Mouse (Mus musculus) liver, embryonic 11.5 days (tissue): ENCODE measurements around the gene Zfp831. TPM values are rescaled to one million over a fixed set of nuclear protein-coding genes. Genes with fewer than 3 reads are reported as not detected.
A peak's percentile ranks its signal among the peaks of the same experiment; 100 is the strongest.

ENCODE experiments used
- ATAC-seq: fragments of 200-750 bp; cut with Nextera tagmentation; replicated peaks from 2 replicates; pipeline ENCODE4 v1.8.0; 2017; ENCODE audit warnings: moderate number of reproducible peaks, mild to moderate bottlenecking, moderate TSS enrichment, moderate library complexity; ENCODE audit not compliant: low FRiP score
- DNase-seq: peaks from one replicate; pipeline ENCODE4 v3.0.0-alpha.2; 2017; ENCODE audit warnings: low spot score
- H3K27ac ChIP-seq: fragments of 300-500 bp; sonication (generic); 2 replicates; pipeline ENCODE4 v1.5.1; 2014; ENCODE audit warnings: mild to moderate bottlenecking, low read depth, low read length, control low read depth
- H3K27me3 ChIP-seq: fragments of 300-500 bp; sonication (generic); replicated peaks from 2 replicates; pipeline ENCODE4 v1.6.1; 2014; ENCODE audit warnings: low read length, mixed read lengths; ENCODE audit not compliant: control insufficient read depth, insufficient read depth
- H3K36me3 ChIP-seq: fragments of 300-500 bp; sonication (generic); 2 replicates; pipeline ENCODE4 v1.6.1; 2014; ENCODE audit warnings: mild to moderate bottlenecking, low read length, moderate library complexity, mixed read lengths; ENCODE audit not compliant: control insufficient read depth, insufficient read depth
- H3K4me1 ChIP-seq: fragments of 300-500 bp; sonication (generic); replicated peaks from 2 replicates; pipeline ENCODE4 v1.6.1; 2014; ENCODE audit warnings: low read length, mixed read lengths; ENCODE audit not compliant: control insufficient read depth, insufficient read depth
- H3K4me2 ChIP-seq: fragments of 300-500 bp; sonication (generic); 2 replicates; pipeline ENCODE4 v1.6.1; 2014; ENCODE audit warnings: mild to moderate bottlenecking, control low read depth, moderate library complexity
- H3K4me3 ChIP-seq: fragments of 300-500 bp; sonication (generic); 2 replicates; pipeline ENCODE4 v1.5.1; 2014; ENCODE audit warnings: low read depth, low read length, control low read depth
- H3K9ac ChIP-seq: fragments of 300-500 bp; sonication (generic); 2 replicates; pipeline ENCODE4 v1.6.1; 2014; ENCODE audit warnings: low read depth, low read length, control low read depth
- H3K9me3 ChIP-seq: fragments of 300-500 bp; sonication (generic); 2 replicates; pipeline ENCODE4 v1.6.1; 2016; ENCODE audit warnings: low read length, inconsistent platforms, mixed read lengths; ENCODE audit not compliant: control insufficient read depth
- WGBS: fragments of 180-500 bp; shearing (Covaris S2); extraction: QIAGEN DNeasy Blood & Tissue Kit; methylation state at CpG from one replicate; pipeline ENCODE4 v1.1.7; 2014; 5-methylcytosine and 5-hydroxymethylcytosine counted together
- polyA plus RNA-seq: library from polyadenylated mRNA; unstranded; fragments of >200 nt; fragmentation: Nextera tagmentation; extraction: Ambion mirVana; gene quantifications from 2 replicates; pipeline ENCODE4 v1.2.1, GENCODE M21; 2014

The Zfp831 gene
- polyA plus RNA-seq, 1 experiment from 2014 or later: not detected

GRCm38 (mm10) chr2:174621881-174622280, 21.5 kb upstream of the Zfp831 start:
- Histone ChIP-seq H3K4me2 (no peak overlapping the region), H3K4me3 (no peak overlapping the region), H3K27me3 (0 out of 2 replicates have a peak, but pooled peaks cover 3% of the 10 kb centered on the region), H3K9ac (no peak overlapping the region), H3K36me3 (no peaks in the 10 kb centered on the region), H3K4me1 (no peaks in the 10 kb centered on the region), H3K27ac (no peak overlapping the region), H3K9me3 (no peaks in the 10 kb centered on the region)
- DNase-seq (no peak), ATAC-seq (peak; percentile 86)
- 52% methylated on average over 7 of the region's 7 CpGs for WGBS

- Histone ChIP-seq H3K27me3 (0 out of 2 replicates have a peak, but pooled peaks cover 2% of the 10 kb centered on the region), H3K4me1 (no peaks in the 10 kb centered on the region), H3K9ac (no peak overlapping the region), H3K27ac (no peak overlapping the region), H3K9me3 (no peaks in the 10 kb centered on the region), H3K4me2 (no peak overlapping the region), H3K4me3 (no peak overlapping the region), H3K36me3 (no peaks in the 10 kb centered on the region)
- 59% methylated on average over 7 of the region's 7 CpGs for WGBS
- ATAC-seq (peak; percentile 40; the same call in 1 of the 2 replicates), DNase-seq (no peak)
Measured at GRCm38 (mm10) chr2:174624430-174624829, 18.9 kb upstream of the Zfp831 start.

DNA sequence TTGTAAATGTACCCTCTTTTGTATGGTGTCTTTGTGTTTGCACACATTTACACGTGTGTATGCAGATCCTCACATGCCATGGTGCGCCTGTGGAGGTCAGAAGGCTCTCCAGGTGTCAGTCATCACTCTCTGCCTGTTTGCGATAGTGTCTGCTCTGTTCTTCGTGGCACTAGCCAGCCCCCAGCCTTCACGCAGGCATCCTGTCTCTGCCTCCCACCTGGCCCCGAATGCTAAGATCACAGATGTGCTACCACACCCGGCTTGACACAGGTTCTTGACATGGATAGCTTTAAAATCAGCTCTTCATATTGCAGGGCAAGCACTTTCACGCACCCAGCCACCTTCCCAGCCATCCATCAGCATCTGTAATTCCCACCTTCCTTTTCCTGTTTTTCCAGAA, 16.3 kb upstream of the Zfp831 start:
- no peak for DNase-seq

DNA sequence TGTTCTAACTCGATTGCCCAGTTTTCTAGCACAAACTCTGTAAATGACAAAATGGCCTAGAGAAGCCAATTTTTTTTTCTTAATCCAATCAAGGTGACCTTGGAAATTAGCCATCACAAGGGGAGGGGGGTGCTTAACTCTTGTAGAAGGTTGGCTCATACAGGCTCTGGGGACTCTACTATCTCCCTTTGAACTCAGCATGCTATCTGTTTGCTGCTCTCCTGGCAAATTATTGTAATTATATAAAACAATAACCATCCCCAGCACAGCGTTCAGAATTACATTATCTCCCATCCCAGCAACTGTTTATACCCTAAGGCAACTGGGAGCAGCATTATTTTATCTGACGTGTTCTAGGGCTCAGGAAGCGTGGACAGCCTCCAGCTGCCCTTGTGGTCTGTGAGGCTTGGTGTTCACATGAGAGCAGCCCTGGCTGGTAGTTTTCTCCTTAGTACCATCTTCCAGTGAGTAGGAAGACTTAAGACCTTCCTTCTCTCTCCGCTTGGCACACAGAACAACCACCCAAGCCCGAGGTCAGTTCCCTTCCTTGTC, 14.0 kb upstream of the Zfp831 start:
- Histone ChIP-seq H3K9me3 (no peaks in the 10 kb centered on the region), H3K4me3 (no peak overlapping the region), H3K4me1 (no peaks in the 10 kb centered on the region), H3K36me3 (no peaks in the 10 kb centered on the region), H3K4me2 (no peak overlapping the region), H3K9ac (no peak overlapping the region), H3K27me3 (no peaks in the 10 kb centered on the region), H3K27ac (no peak overlapping the region)
- ATAC-seq: no peak
- WGBS: 65% methylated on average over 6 of the region's 6 CpGs
- no peak for DNase-seq

More for the DNA sequence above, 16.3 kb upstream of the Zfp831 start:
- Histone ChIP-seq H3K4me3 (no peak overlapping the region), H3K36me3 (no peaks in the 10 kb centered on the region), H3K27ac (no peak overlapping the region), H3K9me3 (no peaks in the 10 kb centered on the region), H3K4me1 (no peaks in the 10 kb centered on the region), H3K27me3 (no peaks in the 10 kb centered on the region), H3K4me2 (no peak overlapping the region), H3K9ac (no peak overlapping the region)
- ATAC-seq: no peak
- 74% methylated on average over 8 of the region's 8 CpGs for WGBS

DNA sequence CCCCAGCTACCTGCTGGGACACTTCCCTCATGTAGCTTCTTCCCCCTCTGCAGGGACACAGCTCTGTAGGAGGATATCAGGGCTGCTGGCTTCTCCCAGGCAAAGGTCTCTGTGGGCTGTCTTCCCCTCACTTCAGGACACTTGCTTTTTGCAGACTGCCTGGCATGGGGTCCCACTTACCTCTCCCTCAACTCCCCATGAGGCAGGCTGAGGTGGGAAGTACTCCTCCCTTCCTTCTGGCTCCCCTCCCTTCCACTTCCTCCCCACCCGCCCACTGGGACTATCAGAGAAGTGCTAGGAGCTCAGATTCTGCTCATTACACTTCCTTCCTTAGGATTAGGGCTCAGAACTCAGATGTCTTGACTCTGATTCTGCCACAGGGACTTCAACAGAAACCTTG, 6.6 kb upstream of the Zfp831 start:
- Histone ChIP-seq H3K9ac (no peak overlapping the region), H3K27ac (no peak overlapping the region), H3K36me3 (no peaks in the 10 kb centered on the region), H3K4me3 (no peak overlapping the region), H3K4me1 (no peaks in the 10 kb centered on the region), H3K9me3 (no peaks in the 10 kb centered on the region), H3K27me3 (no peaks in the 10 kb centered on the region), H3K4me2 (no peak overlapping the region)
- WGBS: 0% methylated on average over 1 of the region's 1 CpGs
- DNase-seq: no peak
- no peak for ATAC-seq

GRCm38 (mm10) chr2:174644975-174645374, 1.6 kb downstream of the Zfp831 start:
- no peaks in the 10 kb centered on the region for H3K9me3 ChIP-seq
- no peaks in the 10 kb centered on the region for H3K4me1 ChIP-seq
- DNase-seq: no peak
- H3K27ac ChIP-seq: no peak overlapping the region
- H3K36me3 ChIP-seq: no peaks in the 10 kb centered on the region
- H3K9ac ChIP-seq: no peak overlapping the region
- H3K4me2 ChIP-seq: no peak overlapping the region
- WGBS: 86% methylated on average over 10 of the region's 10 CpGs
- no peak overlapping the region for H3K4me3 ChIP-seq
- no peak for ATAC-seq
- no peaks in the 10 kb centered on the region for H3K27me3 ChIP-seq

- H3K36me3 ChIP-seq: no peaks in the 10 kb centered on the region
- ATAC-seq (no peak), DNase-seq (no peak)
- no peaks in the 10 kb centered on the region for H3K9me3 ChIP-seq
- no peaks in the 10 kb centered on the region for H3K4me1 ChIP-seq
- H3K4me2 ChIP-seq: no peak overlapping the region
- WGBS: 62% methylated on average over 4 of the region's 4 CpGs
- no peak overlapping the region for H3K27ac ChIP-seq
- H3K9ac ChIP-seq: no peak overlapping the region
- no peak overlapping the region for H3K4me3 ChIP-seq
- H3K27me3 ChIP-seq: no peaks in the 10 kb centered on the region
Measured at GRCm38 (mm10) chr2:174652864-174653263, 9.5 kb downstream of the Zfp831 start.

- no peaks in the 10 kb centered on the region for H3K4me1 ChIP-seq
- ATAC-seq: no peak
- H3K36me3 ChIP-seq: no peaks in the 10 kb centered on the region
- no peaks in the 10 kb centered on the region for H3K9me3 ChIP-seq
- no peak overlapping the region for H3K27ac ChIP-seq
- no peak overlapping the region for H3K4me2 ChIP-seq
- H3K4me3 ChIP-seq: no peak overlapping the region
- 75% methylated on average over 5 of the region's 5 CpGs for WGBS
- no peaks in the 10 kb centered on the region for H3K27me3 ChIP-seq
- no peak for DNase-seq
- H3K9ac ChIP-seq: no peak overlapping the region
Measured at GRCm38 (mm10) chr2:174655341-174655740, 12.0 kb downstream of the Zfp831 start.

DNA sequence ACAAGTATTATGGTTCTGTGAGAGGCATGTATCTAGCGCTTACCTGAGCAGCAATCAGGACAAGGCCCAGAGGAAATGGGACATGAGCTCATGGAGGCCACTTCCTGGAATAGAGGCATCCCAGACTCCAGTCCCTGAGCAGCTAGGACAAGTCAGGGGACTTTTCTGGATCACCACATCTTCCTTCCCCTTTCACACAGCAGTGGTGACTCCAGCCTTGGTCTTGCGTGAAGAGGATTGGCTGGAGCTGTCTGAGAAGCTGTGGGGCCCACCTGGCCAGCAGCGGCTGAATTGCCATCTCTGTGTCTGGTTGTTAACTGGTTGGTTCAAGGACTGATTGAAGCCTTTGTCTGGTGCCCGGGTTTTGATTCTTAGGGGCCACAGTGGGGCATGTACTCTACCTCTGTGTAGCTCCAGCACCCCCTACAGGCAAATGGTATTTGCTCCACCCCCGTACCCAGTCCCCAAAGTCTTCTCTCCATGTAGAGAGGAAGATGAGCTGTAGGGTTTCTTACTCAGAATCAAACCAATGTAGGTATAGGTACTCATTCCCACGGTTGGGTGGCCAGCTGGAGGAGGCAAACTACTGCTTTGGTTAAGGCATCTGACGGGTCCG, 15.0 kb downstream of the Zfp831 start:
- H3K27ac ChIP-seq: no peak overlapping the region
- 74% methylated on average over 8 of the region's 8 CpGs for WGBS

More for the DNA sequence above, 15.0 kb downstream of the Zfp831 start:
- no peaks in the 10 kb centered on the region for H3K36me3 ChIP-seq
- no peaks in the 10 kb centered on the region for H3K9me3 ChIP-seq
- DNase-seq: no peak
- H3K4me1 ChIP-seq: no peaks in the 10 kb centered on the region
- H3K4me3 ChIP-seq: no peak overlapping the region
- no peaks in the 10 kb centered on the region for H3K27me3 ChIP-seq
- no peak overlapping the region for H3K9ac ChIP-seq
- no peak overlapping the region for H3K4me2 ChIP-seq
- ATAC-seq: no peak; the same call in 1 of the 2 replicates
